Mouse (Mus musculus): Measurements from ENCODE around the gene Pex1.

- TF ChIP-seq CTCF (IDR thresholded peaks at IDR 0.05; ENCODE audit: low read depth) (no peak), EP300 (IDR thresholded peaks at IDR 0.05; ENCODE audit: low read depth) (no peak)
Measured at GRCm38 (mm10) chr5:3631512-3632271, 35.8 kb downstream of the Pex1 start.

Measured in liver, embryonic 14.5 days (tissue).